Comparison of ENCODE assay signal across 21 mouse cellular contexts in genomic region chr1:36497312-36497711, GRCm38 (mm10). TPM values are rescaled to one million over a fixed set of nuclear protein-coding genes. Genes with fewer than 3 reads are reported as not detected.
"Had no signal": no experiment of that assay in that cellular context is flagged by ENCODE, and none has a peak within 500 bp of the region (broad histone marks: within the 10 kb centered on the region; RNA-seq: fewer than 3 reads in every experiment).

No protein-coding gene starts in this region.

- H3K4me2 ChIP-seq: lung, embryonic 15.5 days; midbrain, embryonic 13.5 days; midbrain, embryonic 15.5 days; neural tube, embryonic 13.5 days; neural tube, embryonic 15.5 days had no signal

- H3K27me3 ChIP-seq: lung, embryonic 15.5 days; midbrain, embryonic 13.5 days; midbrain, embryonic 15.5 days; neural tube, embryonic 13.5 days; neural tube, embryonic 15.5 days had no signal

- DNase-seq: liver, postnatal 0 days; lung, adult 2 months; lung, postnatal 14 days; right cerebral cortex, adult 18-20 months; right cerebral cortex, postnatal 25 days; right cerebral cortex, postnatal 4 days; spleen, adult 18-20 months; thymus, adult 18-20 months had no signal

- H3K9me3 ChIP-seq: lung, embryonic 15.5 days; megakaryocyte, embryonic 14.5 days; midbrain, embryonic 13.5 days; midbrain, embryonic 15.5 days; neural tube, embryonic 13.5 days; neural tube, embryonic 15.5 days had no signal

- H3K27ac ChIP-seq: lung, embryonic 15.5 days; macrophage; midbrain, embryonic 13.5 days; midbrain, embryonic 15.5 days; neural tube, embryonic 13.5 days; neural tube, embryonic 15.5 days had no signal

- H3K4me3 ChIP-seq: lung, embryonic 15.5 days; megakaryocyte, embryonic 14.5 days; midbrain, embryonic 13.5 days; midbrain, embryonic 15.5 days; neural tube, embryonic 13.5 days; neural tube, embryonic 15.5 days had no signal

- H3K9ac ChIP-seq: liver, postnatal 0 days; lung, embryonic 15.5 days; midbrain, embryonic 13.5 days; midbrain, embryonic 15.5 days; neural tube, embryonic 13.5 days; neural tube, embryonic 15.5 days had no signal

- H3K4me1 ChIP-seq: midbrain, embryonic 15.5 days; neural tube, embryonic 13.5 days; neural tube, embryonic 15.5 days had no signal

- ATAC-seq: liver, postnatal 0 days; lung, postnatal 0 days; midbrain, embryonic 13.5 days; midbrain, embryonic 15.5 days had no signal

RNA-seq across cellular contexts. Expression of gene Gm42417, which starts 41.9 kb away (rescaled TPM):
- total RNA-seq: midbrain, postnatal 0 days; monocyte, adult 5-6 weeks had no signal
- polyA plus RNA-seq: liver, postnatal 0 days; lung, adult 2 months; lung, embryonic 15.5 days; midbrain, embryonic 13.5 days; small intestine, adult 2 months; stomach, embryonic 14.5 days; stomach, embryonic 16.5 days had no signal
